Mouse (Mus musculus): Measurements from ENCODE around the gene Tmco1. TPM values are rescaled to one million over a fixed set of nuclear protein-coding genes. Genes with fewer than 3 reads are reported as not detected.

Tmco1 gene
- 157 and 236 TPM in 2 replicates for total RNA-seq (2017)

GRCm38 (mm10) chr1:167308261-167309054 lies at the start of gene Tmco1:
TSS of gene Tmco1 (plus strand) at chr1:167308378.
- peak; percentile 95 to 99 for ATAC-seq (replicated peaks in 1 of 2; ENCODE audit: insufficient read depth in 1 of 2, low FRiP score in 2 of 2, low TSS enrichment in 1 of 2, low read depth in 1 of 2, poor library complexity in 2 of 2, severe bottlenecking in 2 of 2)

GRCm38 (mm10) chr1:167259702-167260101 lies 48.5 kb upstream of the Tmco1 start:
- ATAC-seq (replicated peaks in 1 of 2; ENCODE audit: insufficient read depth in 1 of 2, low FRiP score in 2 of 2, low TSS enrichment in 1 of 2, low read depth in 1 of 2, poor library complexity in 2 of 2, severe bottlenecking in 2 of 2) = no peak

- ATAC-seq (replicated peaks in 1 of 2; ENCODE audit: insufficient read depth in 1 of 2, low FRiP score in 2 of 2, low TSS enrichment in 1 of 2, low read depth in 1 of 2, poor library complexity in 2 of 2, severe bottlenecking in 2 of 2) = no peak
Observed at GRCm38 (mm10) chr1:167261750-167262149, 46.4 kb upstream of the Tmco1 start.

GRCm38 (mm10) chr1:167262489-167263041 lies 45.6 kb upstream of the Tmco1 start:
- no peak for ATAC-seq (replicated peaks in 1 of 2; ENCODE audit: insufficient read depth in 1 of 2, low FRiP score in 2 of 2, low TSS enrichment in 1 of 2, low read depth in 1 of 2, poor library complexity in 2 of 2, severe bottlenecking in 2 of 2)

GRCm38 (mm10) chr1:167265366-167265765 lies 42.8 kb upstream of the Tmco1 start:
- no peak for ATAC-seq (replicated peaks in 1 of 2; ENCODE audit: insufficient read depth in 1 of 2, low FRiP score in 2 of 2, low TSS enrichment in 1 of 2, low read depth in 1 of 2, poor library complexity in 2 of 2, severe bottlenecking in 2 of 2)

- no peak for ATAC-seq (replicated peaks in 1 of 2; ENCODE audit: insufficient read depth in 1 of 2, low FRiP score in 2 of 2, low TSS enrichment in 1 of 2, low read depth in 1 of 2, poor library complexity in 2 of 2, severe bottlenecking in 2 of 2)
Observed at GRCm38 (mm10) chr1:167266720-167267119, 41.5 kb upstream of the Tmco1 start.

GRCm38 (mm10) chr1:167268360-167269063 lies 39.7 kb upstream of the Tmco1 start:
- peak; percentile 52 to 60 for ATAC-seq (replicated peaks in 1 of 2; ENCODE audit: insufficient read depth in 1 of 2, low FRiP score in 2 of 2, low TSS enrichment in 1 of 2, low read depth in 1 of 2, poor library complexity in 2 of 2, severe bottlenecking in 2 of 2)

GRCm38 (mm10) chr1:167269350-167269811 lies 38.8 kb upstream of the Tmco1 start:
- peak; percentile 24 to 35; a peak in 1 of 4 replicates for ATAC-seq (replicated peaks in 1 of 2; ENCODE audit: insufficient read depth in 1 of 2, low FRiP score in 2 of 2, low TSS enrichment in 1 of 2, low read depth in 1 of 2, poor library complexity in 2 of 2, severe bottlenecking in 2 of 2)

- ATAC-seq (replicated peaks in 1 of 2; ENCODE audit: insufficient read depth in 1 of 2, low FRiP score in 2 of 2, low TSS enrichment in 1 of 2, low read depth in 1 of 2, poor library complexity in 2 of 2, severe bottlenecking in 2 of 2) = no peak
Observed at GRCm38 (mm10) chr1:167269856-167270270, 38.3 kb upstream of the Tmco1 start.

- ATAC-seq (replicated peaks in 1 of 2; ENCODE audit: insufficient read depth in 1 of 2, low FRiP score in 2 of 2, low TSS enrichment in 1 of 2, low read depth in 1 of 2, poor library complexity in 2 of 2, severe bottlenecking in 2 of 2) = no peak
Observed at GRCm38 (mm10) chr1:167270342-167271111, 37.7 kb upstream of the Tmco1 start.

- no peak for ATAC-seq (replicated peaks in 1 of 2; ENCODE audit: insufficient read depth in 1 of 2, low FRiP score in 2 of 2, low TSS enrichment in 1 of 2, low read depth in 1 of 2, poor library complexity in 2 of 2, severe bottlenecking in 2 of 2)
Observed at GRCm38 (mm10) chr1:167271304-167271703, 36.9 kb upstream of the Tmco1 start.

GRCm38 (mm10) chr1:167271841-167272240 lies 36.3 kb upstream of the Tmco1 start:
- ATAC-seq (replicated peaks in 1 of 2; ENCODE audit: insufficient read depth in 1 of 2, low FRiP score in 2 of 2, low TSS enrichment in 1 of 2, low read depth in 1 of 2, poor library complexity in 2 of 2, severe bottlenecking in 2 of 2) = no peak

- no peak for ATAC-seq (replicated peaks in 1 of 2; ENCODE audit: insufficient read depth in 1 of 2, low FRiP score in 2 of 2, low TSS enrichment in 1 of 2, low read depth in 1 of 2, poor library complexity in 2 of 2, severe bottlenecking in 2 of 2)
Observed at GRCm38 (mm10) chr1:167273380-167274163, 34.6 kb upstream of the Tmco1 start.

GRCm38 (mm10) chr1:167274646-167275390 lies 33.4 kb upstream of the Tmco1 start:
- ATAC-seq (replicated peaks in 1 of 2; ENCODE audit: insufficient read depth in 1 of 2, low FRiP score in 2 of 2, low TSS enrichment in 1 of 2, low read depth in 1 of 2, poor library complexity in 2 of 2, severe bottlenecking in 2 of 2) = no peak

GRCm38 (mm10) chr1:167278395-167278794 lies 29.8 kb upstream of the Tmco1 start:
- ATAC-seq (replicated peaks in 1 of 2; ENCODE audit: insufficient read depth in 1 of 2, low FRiP score in 2 of 2, low TSS enrichment in 1 of 2, low read depth in 1 of 2, poor library complexity in 2 of 2, severe bottlenecking in 2 of 2) = no peak

- ATAC-seq (replicated peaks in 1 of 2; ENCODE audit: insufficient read depth in 1 of 2, low FRiP score in 2 of 2, low TSS enrichment in 1 of 2, low read depth in 1 of 2, poor library complexity in 2 of 2, severe bottlenecking in 2 of 2) = no peak
Observed at GRCm38 (mm10) chr1:167279160-167279715, 28.9 kb upstream of the Tmco1 start.
